Mouse (Mus musculus) monocyte, adult 5-6 weeks (primary cell): ENCODE data around the gene Rpl15. TPM values are rescaled to one million over a fixed set of nuclear protein-coding genes. Genes with fewer than 3 reads are reported as not detected.
"Not testable (repeated sequence)": the region's sequence is repeated elsewhere in the genome, so short reads cannot be mapped to it uniquely, and the experiment has no call there.

ENCODE experiments used
- ATAC-seq: fragments of 153-309, 156-312 bp; replicated peaks from 2 replicates; pipeline ENCODE4 v1.8.0; 2017; ENCODE audit warnings: mild to moderate bottlenecking; ENCODE audit not compliant: low TSS enrichment, insufficient number of reproducible peaks, severe bottlenecking, poor library complexity, low FRiP score
- total RNA-seq: library from RNA; stranded (forward); fragments of 200-1000, 200-491, 200-594 nt; gene quantifications from 3 replicates; pipeline ENCODE4 v1.2.3, GENCODE M21; 2017

The Rpl15 gene
- total RNA-seq, 1 experiment from 2014 or later, result 1,134 TPM

DNA sequence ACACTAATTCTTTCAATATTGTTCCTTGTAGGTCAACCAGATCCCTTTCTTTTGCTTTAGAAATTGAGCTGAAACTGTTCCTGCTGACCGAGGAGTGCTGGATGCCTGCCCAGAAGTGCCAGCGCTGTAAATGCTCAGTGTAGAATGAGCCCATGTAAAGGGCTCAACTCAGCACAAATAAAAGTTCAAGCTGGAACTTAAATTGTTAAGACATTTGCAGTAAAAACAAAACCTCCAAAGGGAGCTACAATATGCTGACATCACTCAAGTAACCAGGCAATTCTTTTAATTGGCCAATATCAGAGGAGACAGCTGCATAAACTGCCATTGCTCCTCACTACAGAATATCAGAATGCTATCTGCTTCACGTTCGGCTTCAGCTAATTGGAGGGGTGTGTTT, 7.8 kb downstream of the Rpl15 start:
- no peak for ATAC-seq

GRCm38 (mm10) chr14:18261203-18261602, 10.0 kb downstream of the Rpl15 start:
- ATAC-seq, result no peak

DNA sequence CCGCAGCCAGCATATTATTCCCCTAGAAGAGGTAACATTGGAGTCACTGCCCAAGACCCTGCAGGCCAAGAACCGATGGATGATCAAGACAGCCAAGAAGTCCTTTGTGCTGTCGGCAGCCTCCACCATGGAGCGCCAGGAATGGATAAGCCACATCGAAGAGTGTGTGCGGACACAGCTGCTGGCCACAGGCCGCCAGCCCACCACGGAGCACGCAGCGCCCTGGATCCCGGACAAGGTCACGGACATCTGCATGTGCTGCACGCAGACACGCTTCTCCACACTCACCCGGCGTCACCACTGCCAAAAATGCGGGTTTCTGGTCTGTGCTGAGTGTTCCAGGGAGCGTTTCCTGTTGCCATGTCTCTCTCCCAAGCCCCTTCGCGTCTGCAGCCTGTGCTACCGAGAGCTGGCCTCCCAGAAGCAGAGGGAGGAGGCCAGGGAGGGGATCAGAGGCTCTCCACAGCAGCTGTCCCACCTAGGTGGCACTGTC, 28.5 kb downstream of the Rpl15 start:
- no peak for ATAC-seq

DNA sequence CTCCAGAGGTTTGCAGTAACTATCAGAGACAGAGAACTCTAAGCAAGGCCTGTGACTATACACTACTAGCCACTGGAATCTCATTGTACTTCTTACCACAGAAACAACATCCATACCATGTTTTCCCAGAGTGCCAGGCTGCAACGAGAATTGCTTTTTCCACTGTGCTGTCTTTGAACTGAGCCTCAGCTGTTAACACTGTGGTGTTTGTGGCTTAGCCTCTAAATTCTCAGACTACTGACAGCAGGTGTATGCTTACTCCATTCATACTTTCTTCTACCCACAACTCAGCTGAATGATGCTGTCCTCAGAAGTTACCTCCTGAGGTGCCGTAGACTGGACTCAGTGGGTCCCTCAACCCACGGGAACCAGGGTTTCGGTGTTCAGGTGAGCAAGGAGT, 29.4 kb downstream of the Rpl15 start:
- no peak for ATAC-seq

DNA sequence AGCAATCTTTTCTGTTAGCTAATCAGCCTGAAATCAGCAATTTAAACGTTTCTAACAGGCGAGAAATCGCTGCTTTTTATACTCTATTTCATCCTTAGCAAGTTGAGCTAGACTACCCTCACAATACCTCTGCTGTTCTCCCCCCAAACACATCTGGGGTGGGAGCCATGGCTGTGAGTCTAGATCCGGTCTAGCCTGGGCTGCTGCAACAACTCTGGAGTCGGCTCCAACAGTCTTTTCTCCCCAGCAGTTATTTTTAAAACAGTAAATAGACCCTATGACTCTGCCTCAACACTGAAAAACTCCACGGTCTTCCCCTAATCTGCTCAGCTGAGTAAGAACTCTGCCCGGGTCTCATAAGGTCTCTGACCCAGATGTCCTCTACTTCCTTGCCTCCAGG, 31.1 kb downstream of the Rpl15 start:
- no peak for ATAC-seq

- peak; percentile 83 for ATAC-seq
These were observed 32.1 kb downstream of the Rpl15 start, which contains the start of gene Nr1d2 for GRCm38 (mm10) chr14:18238750-18239731. TSS of gene Nr1d2 (minus strand) at chr14:18239127.

DNA sequence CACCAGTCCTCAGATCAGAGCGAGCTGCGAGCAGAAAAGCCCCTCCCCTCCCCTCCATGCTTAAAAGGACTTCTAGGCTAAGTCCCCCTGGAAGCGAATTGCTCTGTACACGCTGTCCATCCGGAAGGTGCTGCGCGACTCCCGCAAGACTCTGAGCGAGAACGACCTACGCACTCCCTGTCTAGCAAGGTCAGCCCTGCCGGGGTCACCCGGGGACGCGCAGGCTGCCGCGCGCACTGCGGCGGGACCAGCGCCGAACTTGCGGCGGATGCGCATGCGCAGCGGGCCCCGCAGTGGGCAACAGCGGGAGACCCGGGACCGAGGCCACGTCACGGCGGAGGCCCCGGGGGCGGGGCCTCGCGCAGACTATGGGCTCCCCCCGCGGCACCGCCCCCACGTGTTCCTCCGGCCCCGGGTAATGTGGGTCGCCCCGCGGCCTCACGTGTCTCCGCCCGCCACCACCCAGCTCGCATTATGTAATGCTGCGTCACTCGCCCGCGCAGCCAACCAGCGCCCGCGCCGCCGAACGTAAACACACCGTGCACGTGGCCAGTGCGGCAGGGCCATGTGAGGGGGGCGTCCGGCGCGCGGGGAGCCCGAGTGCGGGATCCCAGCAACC, 33.0 kb downstream of the Rpl15 start:
- peak; percentile 76 for ATAC-seq

- no peak for ATAC-seq
These were observed 33.8 kb downstream of the Rpl15 start for GRCm38 (mm10) chr14:18237381-18237780.

- ATAC-seq, result not testable (repeated sequence)
These were observed 34.5 kb downstream of the Rpl15 start for GRCm38 (mm10) chr14:18236496-18237235.

DNA sequence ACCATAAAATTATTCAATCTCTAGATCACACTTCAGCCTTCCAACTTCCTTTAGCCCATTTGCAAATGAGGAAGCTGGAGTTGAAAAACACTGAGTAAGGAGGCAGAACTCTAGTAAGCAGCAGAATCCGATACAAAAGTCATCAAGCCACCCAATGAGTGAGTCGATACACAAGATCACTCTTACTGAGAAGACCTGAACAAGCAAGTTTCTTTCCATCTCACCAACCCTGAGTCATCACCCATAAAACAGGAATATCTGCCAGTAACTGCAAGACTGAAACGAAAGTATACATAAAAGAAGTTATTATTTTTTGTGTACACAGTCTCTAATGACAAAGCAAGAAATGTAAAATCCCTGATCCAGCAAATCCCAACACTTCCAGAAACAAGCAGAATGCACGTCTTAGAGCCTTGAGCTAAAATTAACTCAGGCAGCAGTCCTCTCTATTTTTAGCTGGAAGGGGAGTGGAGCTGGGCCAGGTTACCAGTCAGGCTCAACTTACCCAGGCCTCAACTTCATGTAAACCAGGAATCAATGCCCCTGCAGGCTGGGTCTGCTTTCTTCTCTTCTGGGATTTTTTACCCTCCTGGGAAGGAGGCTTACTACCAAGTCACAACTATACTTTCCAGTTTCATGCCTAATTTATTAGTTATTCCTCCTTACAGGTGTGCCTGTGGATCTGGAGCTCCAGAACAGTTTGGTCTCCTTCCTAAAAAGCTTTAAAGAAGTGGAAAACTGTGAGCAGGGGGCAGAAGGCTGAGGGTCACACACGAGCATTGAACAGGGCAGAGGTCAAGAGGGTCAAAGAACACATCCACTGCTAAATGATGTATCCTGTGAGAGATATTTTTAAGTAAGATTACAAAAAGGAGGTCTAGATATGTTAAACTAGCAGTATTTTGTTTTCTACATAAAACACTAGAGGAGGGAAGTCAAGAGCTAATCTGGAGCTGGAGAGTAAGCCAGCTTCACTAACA, 36.9 kb downstream of the Rpl15 start:
- peak; percentile 44 for ATAC-seq

- no peak for ATAC-seq
These were observed 38.1 kb downstream of the Rpl15 start for GRCm38 (mm10) chr14:18233076-18233475.

- ATAC-seq, result not testable (repeated sequence)
These were observed 39.3 kb downstream of the Rpl15 start for GRCm38 (mm10) chr14:18231866-18232265.

DNA sequence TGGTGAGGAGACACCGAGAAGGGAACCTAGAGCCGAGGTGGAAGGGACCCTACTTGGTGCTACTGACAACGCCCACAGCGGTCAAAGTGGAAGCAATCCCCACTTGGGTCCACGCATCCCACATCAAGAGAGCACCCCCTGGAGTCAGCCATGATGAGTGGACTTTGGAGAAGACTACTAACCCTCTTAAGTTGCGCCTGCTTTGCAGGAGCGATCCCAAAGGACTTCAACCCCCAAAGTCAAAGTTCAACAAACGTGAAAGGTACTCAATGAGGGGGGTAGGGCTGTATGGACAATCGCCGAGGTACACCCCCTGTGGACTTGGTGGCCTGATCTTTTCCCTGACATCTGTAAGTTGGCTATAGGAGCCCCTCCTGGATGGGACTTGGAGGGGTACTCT, 41.4 kb downstream of the Rpl15 start:
- not testable (repeated sequence) for ATAC-seq

DNA sequence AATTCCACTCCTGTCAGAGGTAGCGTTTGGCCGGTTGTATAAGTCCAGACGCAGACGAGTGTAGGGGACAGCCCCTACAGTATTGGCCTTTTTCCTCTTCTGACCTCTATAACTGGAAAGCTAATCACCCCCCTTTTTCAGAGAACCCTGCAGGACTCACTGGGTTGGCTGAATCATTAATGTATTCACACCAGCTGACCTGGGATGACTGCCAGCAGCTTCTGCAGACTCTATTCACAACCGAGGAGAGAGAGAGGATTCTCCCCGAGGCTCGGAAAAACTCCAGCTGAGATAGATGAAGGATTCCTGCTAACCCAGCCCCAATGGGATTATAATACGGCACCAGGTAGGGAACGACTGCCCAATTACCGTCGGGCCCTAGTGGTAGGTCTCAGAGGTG, 45.0 kb downstream of the Rpl15 start:
- not testable (repeated sequence) for ATAC-seq

DNA sequence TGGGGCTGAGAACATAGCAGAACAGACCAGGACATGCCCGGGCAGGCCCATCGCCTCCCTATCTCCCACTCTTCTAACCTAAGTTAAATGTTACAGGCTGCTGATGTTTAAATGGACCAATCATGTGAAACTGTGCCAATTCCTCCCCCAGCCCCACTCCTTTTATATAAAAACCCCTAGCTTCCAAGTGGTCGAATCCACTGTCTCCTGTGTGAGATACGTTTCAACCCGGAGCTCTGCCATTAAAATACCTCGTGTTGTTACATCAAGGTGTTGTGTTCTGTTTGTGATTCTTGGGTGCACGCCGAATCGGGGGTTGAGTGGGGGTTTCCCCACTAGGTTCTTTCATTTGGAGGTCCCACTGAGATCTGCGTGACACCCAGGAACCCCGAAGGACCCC, 45.8 kb downstream of the Rpl15 start:
- ATAC-seq, result not testable (repeated sequence)

DNA sequence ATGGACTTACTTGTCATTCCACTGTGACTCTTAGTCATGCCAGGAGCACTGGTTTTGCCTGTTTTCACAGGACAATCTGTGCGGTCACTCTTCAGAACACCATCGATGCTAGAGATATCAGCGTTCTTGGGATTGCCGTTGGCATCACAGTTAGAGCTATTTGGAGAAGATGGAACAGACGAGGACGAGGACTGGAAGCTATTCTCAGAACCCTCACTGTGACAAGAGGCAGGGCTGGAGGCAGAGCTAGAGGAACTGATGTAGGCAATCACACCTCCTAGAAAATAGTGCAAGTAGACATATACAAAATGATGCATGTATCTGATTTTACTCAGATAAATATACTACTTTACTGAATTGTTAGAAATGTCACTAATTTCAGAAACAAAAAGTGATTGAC, 49.2 kb downstream of the Rpl15 start:
- no peak for ATAC-seq
